Mouse (Mus musculus) liver, postnatal 0 days (tissue): ENCODE measurements at regions not wholly inside any gene's neighbourhood (a gene's known extent, or its start where the extent isn't known, plus 50 kb on each side); places are given as distances from the start of the nearest gene placed in this dataset.
A peak's percentile ranks its signal among the peaks of the same experiment; 100 is the strongest.

ENCODE experiments used
- ATAC-seq: fragments of 200-750 bp; cut with Nextera tagmentation; 2 replicates; pipeline ENCODE4 v1.8.0; 2017; ENCODE audit warnings: mild to moderate bottlenecking, moderate library complexity
- DNase-seq: peaks from one replicate; pipeline ENCODE4 v3.0.0-alpha.2; 2016
- H3K27ac ChIP-seq: fragments of 300-500 bp; sonication (generic); 2 replicates; pipeline ENCODE4 v1.5.1; 2014; ENCODE audit warnings: antibody characterized with exemption, moderate library complexity, mild to moderate bottlenecking, low read depth
- H3K27me3 ChIP-seq: fragments of 300-500 bp; sonication (generic); 2 replicates; pipeline ENCODE4 v1.6.1; 2014; ENCODE audit warnings: low read length, control low read depth, mixed read lengths; ENCODE audit not compliant: insufficient read depth
- H3K36me3 ChIP-seq: fragments of 300-500 bp; sonication (generic); replicated peaks from 2 replicates; pipeline ENCODE4 v1.6.1; 2014; ENCODE audit warnings: mild to moderate bottlenecking, control low read depth, low read length, moderate library complexity, mixed read lengths; ENCODE audit not compliant: insufficient read depth
- H3K4me1 ChIP-seq: fragments of 300-500 bp; sonication (generic); 2 replicates; pipeline ENCODE4 v1.6.1; 2014; ENCODE audit warnings: antibody characterized with exemption, mild to moderate bottlenecking, control low read depth; ENCODE audit not compliant: insufficient read depth
- H3K4me2 ChIP-seq: fragments of 300-500 bp; sonication (generic); 2 replicates; pipeline ENCODE4 v1.6.1; 2014; ENCODE audit warnings: low read depth, mild to moderate bottlenecking, low read length, moderate library complexity, mixed read lengths
- H3K4me3 ChIP-seq: fragments of 300-500 bp; sonication (generic); 2 replicates; pipeline ENCODE4 v1.5.1; 2014; ENCODE audit warnings: low read depth, low read length
- H3K9ac ChIP-seq: fragments of 300-500 bp; sonication (generic); replicated peaks from 2 replicates; pipeline ENCODE4 v1.6.1; 2014; ENCODE audit warnings: mild to moderate bottlenecking, moderate library complexity
- H3K9me3 ChIP-seq: fragments of 300-500 bp; sonication (generic); 2 replicates; pipeline ENCODE4 v1.6.1; 2016; ENCODE audit warnings: mild to moderate bottlenecking, control low read depth, low read length, mixed read lengths
- CTCF ChIP-seq: sonication (generic); IDR thresholded peaks from 2 replicates; pipeline ENCODE4 v1.5.1; 2016; ENCODE audit warnings: antibody characterized with exemption, low read depth
- EP300 ChIP-seq: IDR thresholded peaks from 2 replicates; pipeline ENCODE4 v1.6.1; 2016; ENCODE audit warnings: antibody characterized with exemption, low read depth, mild to moderate bottlenecking
- WGBS: fragments of 180-500 bp; shearing (Covaris S2); extraction: QIAGEN DNeasy Blood & Tissue Kit; methylation state at CpG from one replicate; pipeline ENCODE4 v1.1.7; 2014; ENCODE audit not compliant: insufficient replicate concordance; 5-methylcytosine and 5-hydroxymethylcytosine counted together

DNA sequence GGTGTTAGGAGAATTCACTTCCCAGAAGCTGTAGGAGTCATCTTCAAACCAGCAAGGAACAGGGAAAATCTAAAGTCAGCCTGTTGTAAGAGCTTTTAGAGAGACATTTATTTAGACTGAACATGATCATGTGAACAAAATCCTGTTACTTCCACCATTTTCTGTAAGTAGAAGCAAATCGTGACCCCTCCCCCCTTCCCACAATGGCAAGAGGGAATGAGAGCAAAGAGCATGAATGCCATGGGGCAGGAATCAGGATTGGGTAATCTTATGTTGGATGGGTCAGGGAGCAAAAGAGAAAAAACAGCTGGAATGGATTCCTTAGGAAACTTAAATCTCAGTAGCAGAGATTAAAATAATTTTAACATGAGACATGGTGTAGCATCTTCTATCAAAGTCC is 127.4 kb upstream of the Spaca1 start:
- H3K9ac ChIP-seq, result no peak overlapping the region
- WGBS, result 87% methylated on average over 1 of the region's 1 CpGs
- DNase-seq, result no peak
- H3K4me2 ChIP-seq, result no peak overlapping the region
- no peak overlapping the region for H3K4me3 ChIP-seq
- H3K36me3 ChIP-seq, result no peaks in the 10 kb centered on the region
- no peaks in the 10 kb centered on the region for H3K27me3 ChIP-seq
- no peak for ATAC-seq
- no peak overlapping the region for H3K27ac ChIP-seq
- H3K9me3 ChIP-seq, result no peaks in the 10 kb centered on the region; the same call in 1 of the 2 replicates
- TF ChIP-seq EP300 (no peak), CTCF (no peak)
- no peaks in the 10 kb centered on the region for H3K4me1 ChIP-seq

DNA sequence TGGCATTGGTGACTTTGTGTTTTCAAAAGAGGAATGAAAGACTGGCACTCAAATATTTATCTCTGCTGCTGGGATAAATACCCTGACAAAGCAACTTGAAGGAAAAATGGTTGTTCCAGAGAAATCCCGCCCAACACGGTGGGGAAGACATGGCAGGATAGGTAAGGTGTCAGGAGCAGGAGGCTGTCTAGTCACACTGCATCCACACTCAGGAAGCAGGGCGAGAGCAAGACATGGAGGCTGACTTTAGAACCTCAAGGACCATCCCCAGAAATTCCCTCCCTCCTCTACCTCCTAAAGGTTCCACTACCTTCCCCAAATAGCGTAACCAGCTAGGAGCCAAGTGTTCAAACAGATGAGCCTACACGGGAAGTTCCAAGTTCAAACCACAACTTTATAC is 136.5 kb upstream of the Spaca1 start:
- TF ChIP-seq EP300 (no peak), CTCF (no peak)
- H3K4me2 ChIP-seq, result no peak overlapping the region

DNA sequence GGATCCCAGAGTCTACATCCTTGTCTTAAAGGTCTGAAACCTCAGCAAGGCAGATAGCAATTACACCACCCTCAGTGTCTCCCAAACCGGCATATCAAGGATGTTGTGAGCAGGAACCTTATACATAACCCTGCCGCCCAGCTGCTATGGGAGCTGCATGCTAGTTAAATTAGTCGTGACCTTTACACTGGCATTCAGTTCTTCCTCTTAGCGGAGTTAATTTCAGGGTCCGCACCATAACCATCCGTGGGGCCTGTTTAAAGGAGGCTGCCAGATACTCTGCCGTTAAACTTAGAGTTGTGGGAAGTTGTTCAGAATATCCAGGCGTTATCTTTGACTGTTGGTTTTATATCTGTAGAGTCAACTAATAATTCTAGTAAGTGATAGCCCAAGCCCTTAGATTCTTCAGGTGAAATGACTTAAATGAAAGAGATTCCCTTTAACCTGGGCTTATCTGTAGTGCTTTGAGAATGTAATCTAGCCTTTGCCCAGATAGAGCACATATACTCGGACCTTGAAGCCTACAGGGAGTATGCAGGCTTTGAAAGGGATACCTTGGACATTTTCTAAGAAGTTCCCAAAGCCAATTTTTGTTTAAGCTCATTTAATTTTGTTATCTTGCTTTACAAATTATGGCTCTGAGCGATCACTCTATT is 153.3 kb upstream of the Spaca1 start:
- Histone ChIP-seq H3K9me3 (no peaks in the 10 kb centered on the region), H3K27me3 (no peaks in the 10 kb centered on the region), H3K4me3 (no peak overlapping the region), H3K27ac (no peak overlapping the region), H3K4me1 (no peaks in the 10 kb centered on the region), H3K36me3 (no peaks in the 10 kb centered on the region), H3K4me2 (no peak overlapping the region), H3K9ac (no peak overlapping the region)
- 80% methylated on average over 10 of the region's 10 CpGs for WGBS
- TF ChIP-seq EP300, result no peak
- no peak for TF ChIP-seq CTCF
- ATAC-seq, result no peak
- DNase-seq, result no peak

More for the DNA sequence above, 136.5 kb upstream of the Spaca1 start:
- ATAC-seq, result no peak
- H3K27me3 ChIP-seq, result no peaks in the 10 kb centered on the region
- H3K9me3 ChIP-seq, result no peaks in the 10 kb centered on the region
- H3K4me1 ChIP-seq, result no peaks in the 10 kb centered on the region
- no peak for DNase-seq
- no peak overlapping the region for H3K4me3 ChIP-seq
- no peak overlapping the region for H3K27ac ChIP-seq
- WGBS, result 81% methylated on average over 5 of the region's 5 CpGs
- H3K9ac ChIP-seq, result no peak overlapping the region
- no peaks in the 10 kb centered on the region for H3K36me3 ChIP-seq

DNA sequence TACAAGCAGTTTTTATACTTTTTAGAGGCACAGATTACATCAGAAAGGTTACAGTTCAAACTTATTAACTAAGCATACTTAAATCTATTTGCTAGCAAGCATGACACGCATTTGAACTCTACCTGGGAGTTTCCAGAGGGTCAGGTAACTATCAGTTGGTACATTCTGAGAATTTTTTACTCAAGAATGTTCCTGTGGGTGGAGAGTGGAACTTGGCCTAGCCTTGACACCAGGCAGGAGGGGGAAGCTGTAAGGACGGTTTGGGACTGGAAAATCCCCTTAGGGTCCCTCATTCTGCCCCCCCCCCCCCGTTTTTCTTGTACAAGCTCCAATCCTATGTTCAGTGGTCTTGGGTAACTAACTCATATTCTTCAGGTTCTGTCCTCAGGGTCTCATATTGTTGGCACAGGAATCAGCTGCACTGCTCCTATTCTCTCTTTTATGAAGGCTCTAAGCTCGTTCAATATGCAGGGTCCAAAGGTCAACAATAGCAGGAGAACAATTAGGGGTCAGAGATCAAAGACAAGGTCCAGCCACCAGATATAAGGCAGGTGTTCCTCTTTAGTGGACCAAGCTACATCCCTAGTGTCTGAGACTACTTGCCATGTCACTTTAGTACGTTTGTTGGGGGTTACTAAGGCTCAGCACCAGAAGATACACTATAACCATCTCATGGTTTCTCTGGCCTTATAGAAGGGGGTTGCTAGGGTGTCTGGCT is 159.3 kb upstream of the Spaca1 start:
- H3K27me3 ChIP-seq, result no peaks in the 10 kb centered on the region
- H3K4me1 ChIP-seq, result no peaks in the 10 kb centered on the region
- H3K9ac ChIP-seq, result no peak overlapping the region
- H3K9me3 ChIP-seq, result no peaks in the 10 kb centered on the region
- WGBS, result 47% methylated on average over 5 of the region's 5 CpGs
- no peak overlapping the region for H3K4me3 ChIP-seq
- H3K27ac ChIP-seq, result no peak overlapping the region
- TF ChIP-seq EP300 (no peak), CTCF (no peak)
- no peaks in the 10 kb centered on the region for H3K36me3 ChIP-seq
- peak; percentile 19; the same call in 1 of the 2 replicates for ATAC-seq
- no peak for DNase-seq
- no peak overlapping the region for H3K4me2 ChIP-seq

DNA sequence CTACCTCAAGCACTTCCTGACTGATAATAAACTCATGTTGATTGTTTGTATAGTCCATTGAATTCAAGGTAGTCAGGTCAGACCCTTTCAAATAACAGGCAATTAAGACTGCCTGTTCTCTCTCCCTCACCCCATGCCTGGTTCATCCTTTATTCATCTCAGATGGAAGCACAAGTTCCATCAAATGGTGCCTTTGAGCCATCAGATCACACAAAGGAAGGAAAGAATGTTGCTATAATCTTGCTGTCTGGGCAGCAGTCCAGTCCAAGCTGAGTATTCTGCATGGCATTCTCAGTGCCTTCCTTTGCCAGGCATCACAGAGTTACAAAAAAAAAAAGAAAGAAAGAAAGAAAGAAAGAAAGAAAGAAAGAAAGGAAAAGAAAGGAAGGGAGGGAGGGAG is 163.7 kb upstream of the Spaca1 start:
- H3K4me2 ChIP-seq, result no peak overlapping the region
- H3K9me3 ChIP-seq, result no peaks in the 10 kb centered on the region
- no peak overlapping the region for H3K9ac ChIP-seq
- DNase-seq (no peak), ATAC-seq (no peak)
- TF ChIP-seq EP300 (no peak), CTCF (no peak)
- H3K4me3 ChIP-seq, result no peak overlapping the region
- H3K36me3 ChIP-seq, result no peaks in the 10 kb centered on the region
- no peak overlapping the region for H3K27ac ChIP-seq
- H3K27me3 ChIP-seq, result no peaks in the 10 kb centered on the region
- no peaks in the 10 kb centered on the region for H3K4me1 ChIP-seq

DNA sequence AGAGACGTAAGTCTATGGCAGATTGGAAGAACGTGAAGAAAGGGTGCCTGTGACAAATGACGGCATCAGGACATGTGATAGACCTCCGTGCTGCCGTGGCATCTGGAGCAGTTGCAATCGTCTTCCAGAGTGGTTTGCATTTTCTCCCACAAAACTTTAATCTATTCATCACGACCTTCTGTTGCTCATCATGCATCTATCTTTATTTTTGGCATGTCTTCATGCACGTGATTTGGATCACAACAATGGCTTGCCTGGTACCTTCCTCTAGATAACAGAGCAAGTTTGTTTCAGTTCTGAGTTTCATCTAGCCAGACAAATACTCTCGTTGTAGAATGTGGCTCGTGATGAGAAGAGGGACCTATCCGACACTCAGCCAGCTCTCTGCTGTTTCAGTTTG is 164.4 kb upstream of the Spaca1 start:
- Histone ChIP-seq H3K27ac (no peak overlapping the region), H3K4me2 (no peak overlapping the region), H3K4me3 (no peak overlapping the region), H3K36me3 (no peaks in the 10 kb centered on the region), H3K9me3 (no peaks in the 10 kb centered on the region), H3K27me3 (no peaks in the 10 kb centered on the region), H3K9ac (no peak overlapping the region), H3K4me1 (no peaks in the 10 kb centered on the region)
- 76% methylated on average over 11 of the region's 11 CpGs for WGBS
- ATAC-seq, result no peak
- DNase-seq, result no peak
- TF ChIP-seq EP300 (no peak), CTCF (no peak)
